Mouse (Mus musculus) embryonic facial prominence, embryonic 10.5 days (tissue): ENCODE data around the gene Kptn. TPM values are rescaled to one million over a fixed set of nuclear protein-coding genes. Genes with fewer than 3 reads are reported as not detected.
A peak's percentile ranks its signal among the peaks of the same experiment; 100 is the strongest.

ENCODE experiments used
- DNase-seq: peaks from one replicate; pipeline ENCODE4 v3.0.0-alpha.2; 2017; ENCODE audit warnings: low spot score
- H3K27ac ChIP-seq: fragments of 300-500 bp; sonication (generic); replicated peaks from 2 replicates; pipeline ENCODE4 v1.5.1; 2016; ENCODE audit warnings: mild to moderate bottlenecking
- H3K27me3 ChIP-seq: fragments of 300-500 bp; sonication (generic); replicated peaks from 2 replicates; pipeline ENCODE4 v1.6.1; 2016; ENCODE audit warnings: low read depth, mild to moderate bottlenecking; ENCODE audit not compliant: poor library complexity, severe bottlenecking
- H3K36me3 ChIP-seq: fragments of 300-500 bp; sonication (generic); replicated peaks from 2 replicates; pipeline ENCODE4 v1.6.1; 2016; ENCODE audit warnings: mild to moderate bottlenecking, moderate library complexity
- H3K4me1 ChIP-seq: fragments of 300-500 bp; sonication (generic); 2 replicates; pipeline ENCODE4 v1.6.1; 2016
- H3K4me3 ChIP-seq: fragments of 300-500 bp; sonication (generic); 2 replicates; pipeline ENCODE4 v1.5.1; 2016; ENCODE audit warnings: mild to moderate bottlenecking, moderate library complexity
- H3K9me3 ChIP-seq: fragments of 300-500 bp; sonication (generic); 2 replicates; pipeline ENCODE4 v1.6.1; 2016; ENCODE audit warnings: mild to moderate bottlenecking
- WGBS: fragments of 180-500 bp; shearing (Covaris S2); methylation state at CpG from one replicate; pipeline ENCODE4 v1.1.7; 2016; 5-methylcytosine and 5-hydroxymethylcytosine counted together
- polyA plus RNA-seq: library from polyadenylated mRNA; unstranded; fragments of >200 nt; fragmentation: Nextera tagmentation; extraction: Ambion mirVana; gene quantifications from 2 replicates; pipeline ENCODE4 v1.2.1, GENCODE M21; 2016

The Kptn gene
- polyA plus RNA-seq, 1 experiment from 2014 or later: 25.8 TPM

GRCm38 (mm10) chr7:16129421-16129845 lies 9.7 kb downstream of the Kptn start, which contains the start of gene Slc8a2:
Gene Slc8a2, plus strand, starts transcription at chr7:16129826.
- Histone ChIP-seq H3K4me1 (peaks cover 37% of the 10 kb centered on the region), H3K27me3 (peaks cover 22% of the 10 kb centered on the region), H3K9me3 (no peaks in the 10 kb centered on the region), H3K36me3 (peaks cover 20% of the 10 kb centered on the region; the same call in 1 of the 2 replicates), H3K27ac (peak within 1 kb of the TSS; percentile 81), H3K4me3 (peak within 1 kb of the TSS; percentile 66)
- 1% methylated on average over 12 of the region's 12 CpGs for WGBS
- DNase-seq: peak; percentile 88

DNA sequence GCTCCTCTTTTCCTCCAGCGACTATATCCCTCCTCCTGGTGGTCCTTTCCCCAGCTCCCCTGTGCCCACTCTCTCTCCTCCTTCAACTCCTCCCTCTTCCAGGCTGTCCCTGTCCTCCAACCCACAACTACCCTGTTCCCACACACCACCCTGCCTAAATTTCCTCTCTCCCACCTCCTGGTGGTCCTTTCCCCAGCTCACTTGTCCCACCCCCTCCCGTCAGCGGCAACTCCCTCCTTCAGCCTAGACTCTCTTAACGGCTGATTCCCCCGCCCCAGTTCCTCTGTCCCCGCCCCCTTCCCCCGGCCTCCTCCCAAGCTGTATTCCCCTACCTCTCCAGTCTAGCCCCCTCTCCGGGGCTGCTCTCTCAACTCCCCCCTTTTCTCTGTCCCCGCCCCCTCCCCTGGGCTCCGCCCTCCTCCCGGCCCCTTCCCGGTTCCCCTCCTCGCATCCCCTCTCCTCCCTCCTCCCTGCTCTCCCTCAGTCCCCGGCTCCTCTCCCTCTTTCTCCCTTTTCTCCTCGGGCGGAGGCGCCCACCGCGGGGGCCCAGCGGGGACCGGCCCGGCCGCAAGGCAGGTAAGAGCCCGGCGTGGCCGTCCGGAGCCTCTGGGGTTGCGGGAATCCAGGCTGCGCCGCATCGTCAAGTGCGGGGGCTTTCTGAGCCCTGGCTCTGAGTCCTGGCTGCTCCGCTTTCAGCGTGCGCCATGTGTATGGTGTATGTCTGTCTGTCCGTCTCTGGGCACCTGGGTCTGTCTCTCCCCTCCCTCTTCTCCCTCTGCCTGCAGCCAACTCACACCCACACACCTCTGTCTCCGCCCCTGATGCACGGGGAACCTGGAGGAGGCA lies 10.4 kb downstream of the Kptn start:
- peak overlapping the region; percentile 81 for H3K27ac ChIP-seq
- 1% methylated on average over 38 of the region's 38 CpGs for WGBS
- peak; percentile 94 for DNase-seq
- peaks cover 37% of the 10 kb centered on the region for H3K4me1 ChIP-seq
- peaks cover 22% of the 10 kb centered on the region for H3K27me3 ChIP-seq
- peak overlapping the region; percentile 66 for H3K4me3 ChIP-seq
- H3K36me3 ChIP-seq: peaks cover 14% of the 10 kb centered on the region; the same call in 1 of the 2 replicates
- no peaks in the 10 kb centered on the region for H3K9me3 ChIP-seq

DNA sequence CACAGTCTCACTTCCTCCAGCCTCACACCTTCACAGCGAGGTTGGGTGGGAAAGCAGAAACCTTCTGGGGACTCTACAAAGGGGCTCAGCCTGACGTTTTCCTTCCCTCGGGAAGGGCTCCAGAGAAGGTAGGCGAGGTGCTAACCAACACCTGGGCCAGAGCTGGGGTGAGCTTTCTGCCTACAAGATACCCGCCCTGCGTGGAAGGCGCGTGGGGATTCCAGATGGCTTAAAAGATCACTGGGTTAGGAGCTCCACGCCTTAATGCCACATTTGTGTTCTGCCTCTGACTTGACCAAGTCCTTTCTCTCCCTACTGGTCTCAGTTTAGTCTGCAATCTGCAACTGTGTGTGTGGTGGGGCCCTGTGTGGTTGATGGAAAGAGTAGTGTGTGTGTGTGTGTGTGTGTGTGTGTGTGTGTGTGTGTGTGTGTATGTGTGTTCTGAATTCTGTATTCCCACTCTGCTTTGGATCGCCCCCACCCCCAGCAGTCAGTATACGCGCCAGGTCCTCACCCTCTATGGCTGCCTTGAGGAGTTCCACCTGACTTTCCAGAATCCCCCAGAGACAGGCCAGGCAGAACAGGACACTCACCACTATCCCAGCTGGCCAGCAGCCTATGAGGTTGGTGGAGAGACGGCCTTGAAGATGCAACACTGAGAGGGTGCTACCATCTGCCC lies 11.4 kb downstream of the Kptn start:
- WGBS: 38% methylated on average over 13 of the region's 13 CpGs
- DNase-seq: no peak
- no peak overlapping the region; the same call in 1 of the 2 replicates for H3K27ac ChIP-seq
- H3K27me3 ChIP-seq: peaks cover 22% of the 10 kb centered on the region
- H3K4me3 ChIP-seq: peak overlapping the region; percentile 66
- H3K9me3 ChIP-seq: no peaks in the 10 kb centered on the region
- H3K4me1 ChIP-seq: peaks cover 37% of the 10 kb centered on the region
- H3K36me3 ChIP-seq: peaks cover 4% of the 10 kb centered on the region; the same call in 1 of the 2 replicates

- H3K36me3 ChIP-seq: 0 out of 2 replicates have a peak, but pooled peaks cover 4% of the 10 kb centered on the region
- no peaks in the 10 kb centered on the region for H3K9me3 ChIP-seq
- peak overlapping the region; percentile 66; the same call in 1 of the 2 replicates for H3K4me3 ChIP-seq
- H3K27me3 ChIP-seq: peaks cover 22% of the 10 kb centered on the region
- H3K4me1 ChIP-seq: peaks cover 37% of the 10 kb centered on the region
- no peak overlapping the region for H3K27ac ChIP-seq
- 14% methylated on average over 7 of the region's 7 CpGs for WGBS
- peak; percentile 38 for DNase-seq
Observed at GRCm38 (mm10) chr7:16132161-16132581, 12.5 kb downstream of the Kptn start.

DNA sequence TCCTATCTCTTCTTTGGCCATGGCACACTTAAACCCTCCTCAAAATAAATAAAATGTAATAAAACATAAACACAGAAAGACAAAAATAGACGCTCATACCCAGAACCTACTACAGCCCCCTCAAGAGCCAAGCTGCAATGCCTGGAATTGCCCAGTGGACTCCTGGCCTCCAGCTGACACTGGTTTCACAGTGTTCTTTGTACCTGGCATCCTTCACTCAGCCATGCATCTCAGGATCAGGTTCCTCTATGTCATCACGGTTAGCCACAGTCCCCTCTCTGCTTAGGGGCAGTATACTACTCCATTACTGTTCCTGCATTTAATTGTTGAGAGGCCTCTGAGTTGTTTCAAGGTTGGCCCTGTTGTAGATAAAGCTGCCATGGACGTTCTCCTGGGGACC lies 13.2 kb downstream of the Kptn start:
- no peak overlapping the region for H3K27ac ChIP-seq
- H3K4me3 ChIP-seq: no peak overlapping the region
- no peaks in the 10 kb centered on the region for H3K9me3 ChIP-seq
- WGBS: 73% methylated on average over 3 of the region's 3 CpGs
- 0 out of 2 replicates have a peak, but pooled peaks cover 4% of the 10 kb centered on the region for H3K36me3 ChIP-seq
- peaks cover 22% of the 10 kb centered on the region for H3K27me3 ChIP-seq
- H3K4me1 ChIP-seq: peaks cover 37% of the 10 kb centered on the region
- no peak for DNase-seq

DNA sequence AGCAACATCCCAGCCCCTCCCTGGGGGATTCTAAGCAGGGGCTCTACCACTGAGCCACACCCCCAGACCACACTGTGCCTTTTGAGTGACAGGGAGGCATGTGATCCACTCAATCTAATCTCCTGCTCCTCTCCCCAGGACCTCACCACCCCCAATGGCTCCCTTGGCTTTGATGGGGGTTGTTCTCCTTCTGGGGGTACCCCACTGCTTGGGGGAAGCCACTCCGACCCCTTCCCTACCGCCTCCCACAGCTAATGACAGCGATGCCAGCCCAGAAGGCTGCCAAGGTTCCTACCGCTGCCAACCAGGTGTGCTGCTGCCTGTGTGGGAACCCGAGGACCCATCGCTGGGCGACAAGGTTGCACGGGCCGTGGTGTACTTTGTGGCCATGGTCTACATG lies 14.0 kb downstream of the Kptn start:
- Histone ChIP-seq H3K36me3 (0 out of 2 replicates have a peak, but pooled peaks cover 4% of the 10 kb centered on the region), H3K4me1 (peaks cover 37% of the 10 kb centered on the region), H3K27ac (no peak overlapping the region), H3K4me3 (no peak overlapping the region), H3K9me3 (no peaks in the 10 kb centered on the region), H3K27me3 (peaks cover 22% of the 10 kb centered on the region)
- WGBS: 90% methylated on average over 9 of the region's 9 CpGs
- no peak for DNase-seq

GRCm38 (mm10) chr7:16134951-16135392 lies 15.3 kb downstream of the Kptn start:
- DNase-seq: no peak
- WGBS: 77% methylated on average over 7 of the region's 7 CpGs

GRCm38 (mm10) chr7:16146489-16147410 lies 27.1 kb downstream of the Kptn start:
- Histone ChIP-seq H3K9me3 (no peaks in the 10 kb centered on the region), H3K4me3 (no peak overlapping the region), H3K27ac (no peak overlapping the region), H3K4me1 (no peaks in the 10 kb centered on the region), H3K36me3 (peaks cover 9% of the 10 kb centered on the region), H3K27me3 (peaks cover 26% of the 10 kb centered on the region)
- DNase-seq: no peak
- WGBS: 25% methylated on average over 27 of the region's 27 CpGs

More at GRCm38 (mm10) chr7:16134951-16135392, 15.3 kb downstream of the Kptn start:
- Histone ChIP-seq H3K36me3 (0 out of 2 replicates have a peak, but pooled peaks cover 4% of the 10 kb centered on the region), H3K9me3 (no peaks in the 10 kb centered on the region), H3K27me3 (peaks cover 22% of the 10 kb centered on the region), H3K4me3 (no peak overlapping the region), H3K27ac (no peak overlapping the region), H3K4me1 (peaks cover 27% of the 10 kb centered on the region)

- WGBS: 13% methylated on average over 15 of the region's 15 CpGs
- H3K4me1 ChIP-seq: no peaks in the 10 kb centered on the region
- no peak overlapping the region for H3K27ac ChIP-seq
- peaks cover 9% of the 10 kb centered on the region for H3K36me3 ChIP-seq
- H3K9me3 ChIP-seq: no peaks in the 10 kb centered on the region
- H3K4me3 ChIP-seq: no peak overlapping the region
- peaks cover 26% of the 10 kb centered on the region for H3K27me3 ChIP-seq
- peak; percentile 84 for DNase-seq
Observed at GRCm38 (mm10) chr7:16147643-16148042, 27.9 kb downstream of the Kptn start.

GRCm38 (mm10) chr7:16149241-16149640 lies 29.5 kb downstream of the Kptn start:
- no peak for DNase-seq
- no peaks in the 10 kb centered on the region for H3K4me1 ChIP-seq
- no peaks in the 10 kb centered on the region for H3K9me3 ChIP-seq
- H3K36me3 ChIP-seq: peaks cover 9% of the 10 kb centered on the region
- no peak overlapping the region for H3K27ac ChIP-seq
- WGBS: 61% methylated on average over 5 of the region's 5 CpGs
- no peak overlapping the region for H3K4me3 ChIP-seq
- H3K27me3 ChIP-seq: peaks cover 26% of the 10 kb centered on the region

- 72% methylated on average over 9 of the region's 9 CpGs for WGBS
- Histone ChIP-seq H3K4me3 (no peak overlapping the region), H3K4me1 (no peaks in the 10 kb centered on the region), H3K27ac (no peak overlapping the region), H3K36me3 (peaks cover under 1% of the 10 kb centered on the region; the same call in 1 of the 2 replicates), H3K9me3 (no peaks in the 10 kb centered on the region), H3K27me3 (peaks cover 21% of the 10 kb centered on the region)
- DNase-seq: no peak
Observed at GRCm38 (mm10) chr7:16150191-16151145, 30.8 kb downstream of the Kptn start.
